Mouse (Mus musculus): ENCODE data around the gene Olfr1499. TPM values are rescaled to one million over a fixed set of nuclear protein-coding genes. Genes with fewer than 3 reads are reported as not detected.
A peak's percentile ranks its signal among the peaks of the same experiment; 100 is the strongest.
"Not testable (repeated sequence)": the region's sequence is repeated elsewhere in the genome, so short reads cannot be mapped to it uniquely, and the experiment has no call there.

Gene Olfr1499
- polyA plus RNA-seq (2021), result not detected

- in situ Hi-C loops (cut with MboI; ENCODE audit: low pct_unique_long_range_greater_than_20kb), result loop anchor here (25.0 kb wide), 2 partner anchors 1282 to 1382 kb away; partner anchors contain the start of genes Fam111a and Pfpl
- DNase-seq (ENCODE audit: low read depth, low spot score) (no peak), ATAC-seq (no peak)
- CTCF ChIA-PET, result interaction anchor here (1.9 kb wide), 1 partner anchor 14 kb away, joined by 5 read pairs; no protein-coding TSS in a partner anchor
- no peak for TF ChIP-seq CTCF (IDR thresholded peaks at IDR 0.05)
- peaks cover 4% of the 10 kb centered on the region for H3K27me3 ChIP-seq
- POLR2A ChIA-PET, result no interaction called here
Observed at GRCm38 (mm10) chr19:13819347-13819746, at the start of gene Olfr1499. Gene Olfr1499 (minus strand): TSS chr19:13819447.

- ATAC-seq (no peak), DNase-seq (ENCODE audit: low read depth, low spot score) (no peak)
- in situ Hi-C loops (cut with MboI; ENCODE audit: low pct_unique_long_range_greater_than_20kb), result no loop called here
- TF ChIP-seq CTCF (IDR thresholded peaks at IDR 0.05), result no peak
- H3K27me3 ChIP-seq, result no peaks in the 10 kb centered on the region
- ChIA-PET POLR2A (no interaction called here), CTCF (no interaction called here)
Observed at GRCm38 (mm10) chr19:13861495-13861894, 42.2 kb upstream of the Olfr1499 start, which contains the start of gene Olfr1502. Gene Olfr1502 (plus strand): TSS chr19:13861795.

GRCm38 (mm10) chr19:13850592-13850991 lies 31.3 kb upstream of the Olfr1499 start, which contains the start of gene Olfr1501:
Gene Olfr1501 (minus strand): TSS chr19:13850692.
- in situ Hi-C loops (cut with MboI; ENCODE audit: low pct_unique_long_range_greater_than_20kb); ATAC-seq; CTCF ChIA-PET; H3K27me3 ChIP-seq; POLR2A ChIA-PET; DNase-seq (ENCODE audit: low read depth, low spot score): not testable (repeated sequence)

DNA sequence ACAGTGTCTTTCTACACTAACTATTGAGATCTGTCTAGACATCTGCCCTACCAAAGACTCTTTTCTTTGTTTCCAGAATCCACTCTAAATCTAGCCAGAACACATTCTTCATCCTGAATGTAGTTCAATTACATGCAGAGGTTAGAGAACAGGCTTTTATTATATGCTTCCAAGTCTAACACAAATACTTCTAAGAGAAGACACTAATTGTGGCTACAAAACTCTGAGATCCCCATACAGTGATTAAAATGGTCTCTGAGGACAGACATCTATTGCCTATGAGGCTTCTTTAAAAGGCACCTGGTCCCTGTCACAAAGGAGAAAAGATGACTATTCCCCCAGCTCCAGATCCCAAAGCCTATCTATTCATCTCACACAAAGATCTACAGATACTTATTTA lies 11.1 kb upstream of the Olfr1499 start, which contains the start of gene Olfr1500:
Gene Olfr1500, minus strand, starts transcription at position 101 of the 400 bp plus-strand sequence.
- ChIA-PET CTCF (interaction anchor here (1.2 kb wide), 1 partner anchor 24 kb away, joined by 3 read pairs; no protein-coding TSS in a partner anchor), POLR2A (no interaction called here)
- in situ Hi-C loops (cut with MboI; ENCODE audit: low pct_unique_long_range_greater_than_20kb), result no loop called here

DNA sequence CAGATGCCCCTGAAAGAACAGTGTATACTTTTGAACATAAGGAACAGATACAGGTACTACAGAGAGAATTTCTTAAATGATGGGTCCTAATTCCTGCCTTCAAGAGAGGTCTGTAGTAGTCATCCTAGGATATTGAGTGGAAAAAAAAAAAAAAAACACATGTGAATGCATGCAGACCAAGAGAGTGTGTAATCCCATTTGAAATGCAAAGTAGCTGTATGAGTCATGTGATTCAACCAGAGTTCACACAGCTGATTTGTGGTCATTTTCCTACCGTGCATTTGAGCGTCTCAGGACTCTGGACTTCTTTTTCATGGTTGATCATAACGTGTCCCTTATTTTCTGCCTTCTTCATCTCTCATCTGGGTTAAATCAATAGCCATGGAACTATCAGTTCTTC lies 9.2 kb upstream of the Olfr1499 start:
- DNase-seq (ENCODE audit: low read depth, low spot score) (no peak), ATAC-seq (no peak)
- in situ Hi-C loops (cut with MboI; ENCODE audit: low pct_unique_long_range_greater_than_20kb), result no loop called here
- H3K27me3 ChIP-seq, result peaks cover 6% of the 10 kb centered on the region
- ChIA-PET POLR2A (interaction anchor here (0.6 kb wide), 1 partner anchor 18 kb away, joined by 3 read pairs; no protein-coding TSS in a partner anchor), CTCF (no interaction called here)
- TF ChIP-seq CTCF (IDR thresholded peaks at IDR 0.05), result no peak

More for the DNA sequence above, 11.1 kb upstream of the Olfr1499 start, which contains the start of gene Olfr1500:
- TF ChIP-seq CTCF (IDR thresholded peaks at IDR 0.05), result no peak
- ATAC-seq, result no peak
- no peaks in the 10 kb centered on the region for H3K27me3 ChIP-seq
- no peak for DNase-seq (ENCODE audit: low read depth, low spot score)

DNA sequence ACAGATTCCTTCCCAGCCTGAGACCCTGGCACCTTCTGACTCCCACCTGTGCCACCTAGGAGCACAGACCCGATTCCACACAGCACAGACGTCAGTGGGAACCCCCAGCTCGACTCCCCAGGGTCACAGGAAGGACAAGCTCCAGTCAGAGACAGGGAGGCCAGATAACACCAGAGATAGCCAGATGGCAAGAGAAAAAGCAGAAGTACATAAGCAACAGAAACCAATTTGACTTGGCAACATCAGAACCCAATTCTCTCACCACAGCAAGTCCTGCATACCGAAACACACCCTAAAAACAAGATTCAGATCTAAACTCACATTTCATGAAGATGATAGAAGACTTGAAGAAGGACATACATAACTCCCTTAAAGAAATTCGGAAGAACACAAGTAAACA lies 1.6 kb upstream of the Olfr1499 start:
- CTCF ChIA-PET, result no interaction called here
- DNase-seq (ENCODE audit: low read depth, low spot score), result no peak
- POLR2A ChIA-PET, result no interaction called here
- TF ChIP-seq CTCF (IDR thresholded peaks at IDR 0.05), result no peak
- peaks cover 9% of the 10 kb centered on the region for H3K27me3 ChIP-seq
- no peak for ATAC-seq
- in situ Hi-C loops (cut with MboI; ENCODE audit: low pct_unique_long_range_greater_than_20kb), result loop anchor here (25.0 kb wide), 2 partner anchors 1284 to 1384 kb away; partner anchors contain the start of genes Fam111a and Pfpl

- CTCF ChIA-PET, result interaction anchor here (1.9 kb wide), 1 partner anchor 15 kb away, joined by 5 read pairs; no protein-coding TSS in a partner anchor
- in situ Hi-C loops (cut with MboI; ENCODE audit: low pct_unique_long_range_greater_than_20kb), result loop anchor here (25.0 kb wide), 2 partner anchors 1282 to 1382 kb away; partner anchors contain the start of genes Fam111a and Pfpl
- ATAC-seq (no peak), DNase-seq (ENCODE audit: low read depth, low spot score) (no peak)
- peaks cover 5% of the 10 kb centered on the region for H3K27me3 ChIP-seq
- POLR2A ChIA-PET, result no interaction called here
- TF ChIP-seq CTCF (IDR thresholded peaks at IDR 0.05), result peak; percentile 42
Observed at GRCm38 (mm10) chr19:13818827-13819226, 420 bp downstream of the Olfr1499 start.

GRCm38 (mm10) chr19:13812823-13813222 lies 6.4 kb downstream of the Olfr1499 start:
- DNase-seq (ENCODE audit: low read depth, low spot score), result no peak
- peak; percentile 58 for TF ChIP-seq CTCF (IDR thresholded peaks at IDR 0.05)
- ChIA-PET CTCF (no interaction called here), POLR2A (no interaction called here)
- H3K27me3 ChIP-seq, result peaks cover 6% of the 10 kb centered on the region
- in situ Hi-C loops (cut with MboI; ENCODE audit: low pct_unique_long_range_greater_than_20kb), result loop anchor here (25.0 kb wide), 2 partner anchors 1276 to 1376 kb away; partner anchors contain the start of genes Fam111a and Pfpl
- no peak for ATAC-seq

GRCm38 (mm10) chr19:13805486-13805885 lies 13.8 kb downstream of the Olfr1499 start:
- in situ Hi-C loops (cut with MboI; ENCODE audit: low pct_unique_long_range_greater_than_20kb), result loop anchor here (25.0 kb wide), 2 partner anchors 1268 to 1368 kb away; partner anchors contain the start of genes Fam111a and Pfpl
- ATAC-seq; DNase-seq (ENCODE audit: low read depth, low spot score); H3K27me3 ChIP-seq; POLR2A ChIA-PET: not testable (repeated sequence)
- CTCF ChIA-PET, result interaction anchor here (1.5 kb wide), 1 partner anchor 26 kb away, joined by 3 read pairs; no protein-coding TSS in a partner anchor

DNA sequence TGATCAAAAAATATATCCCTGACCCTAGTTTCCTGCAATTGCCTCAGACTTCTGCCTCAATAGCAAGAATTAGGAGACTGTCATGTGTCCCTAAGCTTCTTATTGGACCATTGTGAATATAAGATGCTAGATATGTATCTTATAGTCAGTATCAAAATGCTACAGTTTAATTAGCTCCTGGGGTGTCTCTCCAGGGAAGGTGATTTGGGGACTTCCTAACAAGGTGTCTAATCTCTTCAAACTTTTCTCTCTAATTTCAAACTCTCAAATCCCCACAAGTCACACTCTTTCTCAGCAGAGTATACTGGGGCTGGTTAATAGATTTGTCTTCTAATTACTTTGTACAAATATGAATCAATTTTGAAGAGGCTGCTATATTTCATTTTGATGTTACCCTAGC lies 21.1 kb downstream of the Olfr1499 start, which contains the start of gene Olfr1497:
Gene Olfr1497, minus strand, starts transcription at position 101 of the 400 bp plus-strand sequence.
- H3K27me3 ChIP-seq, result no peaks in the 10 kb centered on the region
- no peak for TF ChIP-seq CTCF (IDR thresholded peaks at IDR 0.05)
- ChIA-PET CTCF (no interaction called here), POLR2A (no interaction called here)
- DNase-seq (ENCODE audit: low read depth, low spot score), result no peak
- in situ Hi-C loops (cut with MboI; ENCODE audit: low pct_unique_long_range_greater_than_20kb), result no loop called here
- no peak for ATAC-seq

GRCm38 (mm10) chr19:13777578-13777977 lies 41.7 kb downstream of the Olfr1499 start, which contains the start of gene Olfr1496:
Gene Olfr1496 (plus strand): TSS chr19:13777878.
- ATAC-seq, result no peak
- DNase-seq (ENCODE audit: low read depth, low spot score), result no peak
- ChIA-PET CTCF (interaction anchor here (0.8 kb wide), 1 partner anchor 10 kb away, joined by 3 read pairs; no protein-coding TSS in a partner anchor), POLR2A (no interaction called here)
- in situ Hi-C loops (cut with MboI; ENCODE audit: low pct_unique_long_range_greater_than_20kb), result no loop called here
- no peaks in the 10 kb centered on the region for H3K27me3 ChIP-seq
- TF ChIP-seq CTCF (IDR thresholded peaks at IDR 0.05), result no peak
